Mouse (Mus musculus) heart, adult 2 months (tissue): ENCODE measurements around the gene Stk38. TPM values are rescaled to one million over a fixed set of nuclear protein-coding genes. Genes with fewer than 3 reads are reported as not detected.
A peak's percentile ranks its signal among the peaks of the same experiment; 100 is the strongest.

Source experiments
- DNase-seq, 2 experiments: peaks; one replicate each; pipeline ENCODE4 v3.0.0; 2021
- H3K27ac ChIP-seq: fragments of 200-600 bp; 2 replicates; pipeline ENCODE4 v1.8.1; 2022
- H3K27me3 ChIP-seq: fragments of 200-500 bp; 2 replicates; pipeline ENCODE4 v1.6.1; 2012; ENCODE audit warnings: mild to moderate bottlenecking, low read length, inconsistent platforms, mixed read lengths; ENCODE audit not compliant: control insufficient read depth, insufficient read depth
- H3K36me3 ChIP-seq: fragments of 200-500 bp; 2 replicates; pipeline ENCODE4 v1.6.1; 2012; ENCODE audit warnings: low read length, inconsistent platforms; ENCODE audit not compliant: control insufficient read depth, insufficient read depth
- H3K4me1 ChIP-seq: fragments of 200-500 bp; 2 replicates; pipeline ENCODE4 v1.6.1; 2011; ENCODE audit warnings: low read length; ENCODE audit not compliant: control insufficient read depth, insufficient read depth
- H3K4me3 ChIP-seq: fragments of 200-600 bp; 2 replicates; pipeline ENCODE4 v1.8.1; 2022
- H3K79me2 ChIP-seq: fragments of 200-500 bp; replicated peaks from 2 replicates; pipeline ENCODE4 v1.6.1; 2012; ENCODE audit warnings: mild to moderate bottlenecking, inconsistent platforms, low read length, moderate library complexity, mixed read lengths; ENCODE audit not compliant: control insufficient read depth, insufficient read depth
- H3K9ac ChIP-seq: fragments of 200-500 bp; 2 replicates; pipeline ENCODE4 v1.6.1; 2012; ENCODE audit warnings: low read depth, mild to moderate bottlenecking, control low read depth, inconsistent platforms, low read length, mixed read lengths
- CTCF ChIP-seq: fragments of 200-600 bp; IDR thresholded peaks from 2 replicates; pipeline ENCODE4 v1.8.1; 2022; ENCODE audit warnings: antibody characterized with exemption, mild to moderate bottlenecking, moderate library complexity
- EP300 ChIP-seq: fragments of 200-500 bp; IDR thresholded peaks from 2 replicates; pipeline ENCODE4 v1.6.1; 2011; ENCODE audit warnings: low read depth, low read length, control low read depth; ENCODE audit not compliant: insufficient read depth
- POLR2A ChIP-seq: fragments of 200-500 bp; IDR thresholded peaks from 2 replicates; pipeline ENCODE4 v1.6.1; 2011; ENCODE audit warnings: mild to moderate bottlenecking, low read depth, low read length, control low read depth; ENCODE audit not compliant: insufficient read depth
- WGBS: fragments of 180-500 bp; shearing (Covaris S2); methylation state at CpG from one replicate; pipeline ENCODE4 v1.1.7; 2018; 5-methylcytosine and 5-hydroxymethylcytosine counted together
- intact Hi-C: fragments of 180-260 bp; cut with DNase I; formaldehyde crosslinking; loops from one replicate; pipeline ENCODE4 v1.15.1; 2025
- polyA plus RNA-seq: library from polyadenylated mRNA; depleted of rRNA; stranded (reverse); fragments of >200 nt; gene quantifications from 2 replicates; pipeline ENCODE4 v1.2.3, GENCODE M21; 2012
- total RNA-seq, 2 experiments: library from RNA; stranded (reverse); gene quantifications; 2 replicates each; pipeline ENCODE4 v1.2.3; 2021

Gene Stk38
- total and polyA plus RNA-seq, 3 experiments = 29.5 to 41.6 (median 32.5) TPM

DNA sequence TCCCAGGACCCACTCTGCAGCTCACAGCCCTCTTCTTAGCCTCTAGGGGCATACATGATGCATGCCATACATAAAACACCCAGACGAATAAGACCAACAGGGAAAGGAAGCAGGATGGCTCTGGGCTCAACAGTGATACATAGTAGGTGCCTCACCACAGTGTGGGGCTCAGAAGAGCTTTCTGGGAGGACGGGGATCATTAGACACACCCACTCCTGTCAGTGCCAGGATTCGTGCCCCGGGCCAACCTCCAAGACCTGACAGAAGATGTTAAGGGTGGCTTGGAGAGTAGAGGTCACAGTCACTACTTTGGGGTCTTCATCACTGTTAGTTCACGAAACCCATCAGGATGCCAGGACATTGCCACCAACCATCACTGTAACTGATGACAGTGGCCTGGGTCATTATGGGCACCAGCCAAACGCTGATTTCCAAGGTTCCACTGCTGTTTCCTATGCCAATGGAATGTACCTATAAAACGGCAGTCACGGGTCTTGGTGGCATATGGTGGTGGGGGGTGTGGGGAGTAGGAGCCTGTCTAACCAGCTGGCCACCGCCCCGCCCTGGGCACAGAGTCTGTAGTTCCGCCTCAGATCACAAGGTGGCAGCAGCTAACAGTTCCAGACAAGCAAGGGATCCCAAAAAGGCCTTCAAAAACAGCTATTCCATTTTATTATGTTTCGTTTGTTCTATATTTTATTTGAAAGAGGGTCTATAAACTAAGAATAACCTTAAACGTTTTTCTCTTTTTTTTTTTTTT lies 41.1 kb upstream of the Stk38 start:
- H3K27ac ChIP-seq = no peak overlapping the region
- intact Hi-C loops = loop anchor here (1.0 to 2.0 kb wide), 3 partner anchors 46 to 198 kb away; no protein-coding TSS in a partner anchor
- H3K4me3 ChIP-seq = no peak overlapping the region
- no peaks in the 10 kb centered on the region for H3K27me3 ChIP-seq
- DNase-seq = peak; percentile 83 to 93
- H3K4me1 ChIP-seq = peaks cover 21% of the 10 kb centered on the region
- no peak overlapping the region for H3K9ac ChIP-seq
- peaks cover 4% of the 10 kb centered on the region for H3K36me3 ChIP-seq
- H3K79me2 ChIP-seq = no peaks in the 10 kb centered on the region
- TF ChIP-seq CTCF (peak; percentile 92), POLR2A (no peak), EP300 (peak; percentile 77; the same call in 1 of the 2 replicates)
- WGBS = 16% methylated on average over 13 of the region's 13 CpGs

DNA sequence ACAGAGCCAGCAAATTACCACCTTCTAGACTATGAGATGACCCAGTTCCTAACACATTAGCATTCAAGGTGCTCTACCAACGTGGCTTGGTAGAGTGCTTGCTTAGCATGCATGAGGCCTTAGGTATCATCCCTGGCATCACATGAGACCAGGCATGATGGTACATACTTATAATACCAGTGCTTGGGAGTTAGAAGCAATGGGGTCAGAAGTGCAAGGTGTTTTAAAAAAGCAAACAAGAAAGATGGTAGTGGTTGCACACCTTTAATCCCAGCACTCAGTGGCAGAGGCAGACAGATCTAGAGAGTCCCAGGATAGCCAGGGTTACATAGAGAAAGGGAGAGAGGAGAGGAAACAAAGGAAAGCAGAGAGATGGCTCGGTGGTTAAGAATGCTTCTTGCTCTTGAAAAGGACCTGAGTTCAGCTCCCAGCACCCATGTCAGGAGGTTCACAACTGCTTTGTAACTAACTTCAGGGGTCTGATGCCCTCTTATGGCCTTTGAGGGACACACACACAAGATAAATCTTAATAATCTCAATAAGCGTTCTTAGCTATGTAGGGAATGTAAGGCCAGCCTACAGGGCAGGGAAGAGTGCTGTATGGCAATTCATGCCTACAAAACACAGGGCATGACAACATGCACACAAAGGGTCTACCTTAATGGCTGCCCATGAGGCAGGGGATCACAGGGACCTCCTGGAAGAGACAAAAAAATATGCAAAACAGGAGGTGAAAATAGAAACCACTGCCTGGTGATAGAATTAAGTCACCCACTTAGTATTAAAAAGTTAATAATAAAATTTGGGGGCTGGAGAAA lies 40.1 kb upstream of the Stk38 start:
- intact Hi-C loops = loop anchor here (2.0 kb wide), 1 partner anchor 199 kb away; no protein-coding TSS in a partner anchor

DNA sequence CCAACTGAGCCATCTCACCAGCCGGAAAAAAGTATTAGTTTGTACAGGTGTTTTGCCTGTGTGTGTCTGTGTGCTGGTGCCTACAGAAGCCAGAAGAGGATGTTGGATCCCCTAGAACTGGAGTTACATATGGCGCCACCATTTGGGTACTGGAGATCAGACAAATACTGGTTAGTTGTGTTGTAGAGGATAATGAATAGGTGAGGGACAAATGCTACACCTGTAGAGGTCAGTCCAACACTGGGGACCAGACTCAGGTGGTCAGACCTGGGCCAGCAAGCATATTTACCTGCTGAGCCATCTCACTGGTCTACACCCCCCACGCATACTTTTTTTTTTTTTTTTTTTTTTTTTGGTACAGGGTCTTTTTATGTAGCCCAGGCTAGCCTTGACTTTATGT lies 39.1 kb upstream of the Stk38 start:
- H3K27ac ChIP-seq = no peak overlapping the region
- H3K79me2 ChIP-seq = no peaks in the 10 kb centered on the region
- 97% methylated on average over 3 of the region's 3 CpGs for WGBS
- no peak for DNase-seq
- intact Hi-C loops = no loop called here
- no peak for TF ChIP-seq POLR2A
- no peak for TF ChIP-seq CTCF
- no peak for TF ChIP-seq EP300
- H3K4me1 ChIP-seq = peaks cover 11% of the 10 kb centered on the region
- H3K36me3 ChIP-seq = peaks cover 11% of the 10 kb centered on the region
- H3K9ac ChIP-seq = no peak overlapping the region
- H3K4me3 ChIP-seq = no peak overlapping the region
- no peaks in the 10 kb centered on the region for H3K27me3 ChIP-seq

More for the DNA sequence above, 40.1 kb upstream of the Stk38 start:
- Histone ChIP-seq H3K4me3 (no peak overlapping the region), H3K36me3 (peaks cover 5% of the 10 kb centered on the region), H3K9ac (no peak overlapping the region), H3K27ac (no peak overlapping the region), H3K4me1 (peaks cover 13% of the 10 kb centered on the region), H3K79me2 (no peaks in the 10 kb centered on the region), H3K27me3 (no peaks in the 10 kb centered on the region)
- TF ChIP-seq POLR2A (no peak), EP300 (no peak), CTCF (no peak)
- 64% methylated on average over 3 of the region's 3 CpGs for WGBS
- DNase-seq = no peak

DNA sequence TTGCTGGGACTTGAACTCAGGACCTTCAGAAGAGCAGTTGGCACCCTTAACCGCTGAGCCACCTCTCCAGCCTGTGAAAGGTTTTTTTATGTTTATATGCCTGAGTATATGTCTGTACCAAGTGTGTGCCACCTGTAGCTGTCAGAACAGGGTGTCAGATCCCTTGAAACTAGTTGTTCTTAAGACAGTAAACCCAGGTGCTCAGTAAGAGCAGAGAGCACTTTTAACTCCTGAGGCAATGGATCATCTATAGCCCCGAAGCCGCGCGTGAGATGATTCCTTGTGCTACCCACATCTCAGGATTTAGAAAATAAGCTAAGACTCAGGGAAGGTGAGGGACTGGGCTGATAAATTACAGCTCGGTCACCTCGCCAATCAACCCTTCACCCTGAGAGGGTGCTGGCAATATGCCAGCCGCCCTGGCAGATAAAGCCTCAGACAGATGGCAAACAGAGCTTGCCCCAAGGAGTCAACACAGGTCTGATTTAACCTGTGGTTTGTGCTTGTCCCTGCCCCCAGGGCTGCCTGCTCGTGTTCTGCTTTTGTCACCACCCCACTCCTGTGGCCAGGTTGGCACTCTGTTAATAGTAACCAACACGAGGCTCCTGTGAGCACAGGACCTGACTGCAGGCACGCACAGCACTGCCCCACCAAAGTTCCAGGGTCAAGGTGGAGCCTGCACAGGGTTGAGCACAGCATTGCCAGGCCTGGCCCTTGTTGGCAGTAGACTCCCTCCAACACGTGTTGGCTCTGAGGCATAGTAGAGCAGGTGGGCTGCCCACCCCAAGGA lies 38.1 kb upstream of the Stk38 start:
- Histone ChIP-seq H3K27ac (peak overlapping the region; percentile 17; the same call in 1 of the 2 replicates), H3K4me1 (peaks cover 10% of the 10 kb centered on the region), H3K36me3 (peaks cover 13% of the 10 kb centered on the region), H3K9ac (no peak overlapping the region), H3K79me2 (no peaks in the 10 kb centered on the region), H3K27me3 (no peaks in the 10 kb centered on the region), H3K4me3 (no peak overlapping the region)
- WGBS = 56% methylated on average over 12 of the region's 12 CpGs
- TF ChIP-seq POLR2A (no peak), CTCF (no peak), EP300 (peak; percentile 38; the same call in 1 of the 2 replicates)
- intact Hi-C loops = no loop called here
- DNase-seq = peak; percentile 53

DNA sequence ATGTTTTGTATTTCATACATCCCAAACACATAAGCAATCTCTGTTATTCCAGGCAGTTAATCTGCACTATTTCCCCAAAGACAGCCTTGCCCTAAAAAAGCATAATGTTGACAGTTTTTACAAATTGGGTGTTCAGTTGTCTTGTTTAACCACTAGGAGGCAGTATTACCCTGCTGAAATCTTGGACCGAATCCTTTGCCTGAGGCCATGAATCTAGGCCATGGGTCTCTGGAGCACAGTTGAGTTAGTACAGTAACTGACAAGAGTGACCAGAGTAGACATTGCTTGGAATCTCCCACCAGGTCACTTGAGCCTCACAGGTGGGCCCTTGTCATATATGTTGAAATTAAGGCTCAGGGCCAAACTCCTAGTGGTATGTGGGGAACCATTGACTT lies 37.1 kb upstream of the Stk38 start:
- H3K4me3 ChIP-seq = no peak overlapping the region
- intact Hi-C loops = no loop called here
- TF ChIP-seq EP300 (no peak), CTCF (peak; percentile 89), POLR2A (no peak)
- 26% methylated on average over 1 of the region's 1 CpGs for WGBS
- H3K36me3 ChIP-seq = peaks cover 23% of the 10 kb centered on the region
- no peak for DNase-seq
- H3K9ac ChIP-seq = no peak overlapping the region
- no peak overlapping the region for H3K27ac ChIP-seq
- H3K27me3 ChIP-seq = no peaks in the 10 kb centered on the region
- H3K4me1 ChIP-seq = peaks cover 9% of the 10 kb centered on the region
- H3K79me2 ChIP-seq = no peaks in the 10 kb centered on the region
